Mouse (Mus musculus): ENCODE measurements around the gene Ntn1. TPM values are rescaled to one million over a fixed set of nuclear protein-coding genes. Genes with fewer than 3 reads are reported as not detected.

The Ntn1 gene
- polyA plus RNA-seq, 1 experiment from 2014 or later, result 1.7 TPM

DNA sequence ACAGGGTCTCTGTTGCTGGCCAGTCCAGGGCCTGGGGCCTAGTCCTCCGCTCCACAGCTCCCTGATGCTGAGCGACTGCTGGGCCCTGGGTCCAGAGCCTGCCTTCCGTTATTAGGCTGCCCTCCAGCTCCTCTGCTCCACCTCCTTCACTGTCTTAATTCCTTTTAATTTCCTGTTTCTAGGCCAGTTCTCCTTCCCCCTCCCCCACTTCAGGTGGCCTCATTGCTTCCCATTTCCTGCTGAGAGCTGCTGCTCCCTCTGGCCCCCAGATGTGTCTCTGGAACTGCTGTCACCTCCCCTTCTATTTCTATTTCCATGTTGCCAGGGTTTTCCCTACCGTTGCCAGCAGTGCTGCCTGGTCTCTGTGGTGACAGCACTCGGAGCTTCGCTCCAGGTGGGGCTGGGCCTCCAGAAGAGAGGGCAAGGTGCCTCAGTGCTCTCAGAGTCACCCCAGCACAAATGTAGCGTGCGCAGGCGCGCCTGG is 204.9 kb downstream of the Ntn1 start:
- Histone ChIP-seq H3K9ac (ENCODE audit: low read length) (no peak overlapping the region), H3K36me3 (ENCODE audit: control insufficient read depth, insufficient read depth, low read length) (no peaks in the 10 kb centered on the region), H3K4me3 (ENCODE audit: low read length) (no peak overlapping the region), H3K27ac (ENCODE audit: low read length) (no peak overlapping the region), H3K9me3 (ENCODE audit: control insufficient read depth, low read length) (no peaks in the 10 kb centered on the region), H3K4me2 (ENCODE audit: low read depth, low read length) (no peak overlapping the region), H3K4me1 (replicated peaks; ENCODE audit: control insufficient read depth, insufficient read depth, low read length) (peaks cover 41% of the 10 kb centered on the region), H3K27me3 (ENCODE audit: control insufficient read depth, insufficient read depth, low read depth, low read length) (no peaks in the 10 kb centered on the region)
- 69% methylated on average over 10 of the region's 10 CpGs for WGBS
- no peak for ATAC-seq (ENCODE audit: low read depth)

DNA sequence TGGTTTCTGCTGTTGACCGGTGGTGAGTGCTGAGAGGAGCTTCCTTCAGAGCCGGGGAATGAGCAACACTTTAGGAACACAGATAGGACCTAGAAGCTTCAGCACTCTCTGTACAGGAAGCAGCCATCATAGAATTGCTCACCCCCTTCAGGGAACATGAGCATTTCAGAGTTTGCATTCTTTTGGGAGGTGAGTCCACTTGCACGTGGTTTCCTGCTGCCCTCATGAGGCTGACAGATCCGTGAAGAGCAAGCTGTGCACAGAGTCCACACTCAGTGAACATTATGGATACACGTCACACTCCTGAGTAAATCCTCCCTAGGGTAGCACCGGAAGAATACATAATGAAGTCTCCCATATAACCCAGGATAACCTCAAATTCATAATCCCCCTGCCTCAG is 205.5 kb downstream of the Ntn1 start:
- Histone ChIP-seq H3K9me3 (ENCODE audit: control insufficient read depth, low read length) (no peaks in the 10 kb centered on the region), H3K4me3 (ENCODE audit: low read length) (no peak overlapping the region), H3K27ac (ENCODE audit: low read length) (no peak overlapping the region), H3K27me3 (ENCODE audit: control insufficient read depth, insufficient read depth, low read depth, low read length) (no peaks in the 10 kb centered on the region), H3K4me1 (replicated peaks; ENCODE audit: control insufficient read depth, insufficient read depth, low read length) (peaks cover 35% of the 10 kb centered on the region), H3K9ac (ENCODE audit: low read length) (no peak overlapping the region), H3K36me3 (ENCODE audit: control insufficient read depth, insufficient read depth, low read length) (no peaks in the 10 kb centered on the region), H3K4me2 (ENCODE audit: low read depth, low read length) (no peak overlapping the region)
- ATAC-seq (ENCODE audit: low read depth), result peak; percentile 34
- WGBS, result 43% methylated on average over 6 of the region's 6 CpGs

DNA sequence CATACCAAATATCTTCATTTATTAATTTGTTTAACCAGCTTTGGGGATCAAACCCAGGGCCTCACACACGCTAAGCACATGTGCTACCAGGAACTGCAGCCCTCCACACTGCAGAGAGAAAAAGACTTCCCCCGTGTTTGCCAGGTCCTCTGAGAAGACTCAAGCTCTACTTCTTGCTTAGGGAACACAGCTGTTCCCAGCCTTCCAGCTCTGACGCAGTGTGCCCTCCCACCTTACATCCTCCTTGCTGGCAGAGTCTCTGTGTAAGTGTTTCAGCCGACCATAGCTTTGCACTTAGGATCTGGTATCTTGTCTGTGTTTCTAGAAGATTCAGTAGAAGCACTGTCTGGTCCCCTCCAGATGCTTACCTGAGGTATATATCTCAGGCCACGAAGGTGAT is 209.8 kb downstream of the Ntn1 start:
- H3K27ac ChIP-seq (ENCODE audit: low read length), result no peak overlapping the region
- H3K9me3 ChIP-seq (ENCODE audit: control insufficient read depth, low read length), result no peaks in the 10 kb centered on the region
- no peak for ATAC-seq (ENCODE audit: low read depth)
- no peaks in the 10 kb centered on the region for H3K36me3 ChIP-seq (ENCODE audit: control insufficient read depth, insufficient read depth, low read length)
- no peak overlapping the region for H3K4me2 ChIP-seq (ENCODE audit: low read depth, low read length)
- H3K4me1 ChIP-seq (replicated peaks; ENCODE audit: control insufficient read depth, insufficient read depth, low read length), result peaks cover 26% of the 10 kb centered on the region
- no peak overlapping the region for H3K4me3 ChIP-seq (ENCODE audit: low read length)
- WGBS, result 76% methylated on average over 5 of the region's 5 CpGs
- no peaks in the 10 kb centered on the region for H3K27me3 ChIP-seq (ENCODE audit: control insufficient read depth, insufficient read depth, low read depth, low read length)
- no peak overlapping the region for H3K9ac ChIP-seq (ENCODE audit: low read length)

DNA sequence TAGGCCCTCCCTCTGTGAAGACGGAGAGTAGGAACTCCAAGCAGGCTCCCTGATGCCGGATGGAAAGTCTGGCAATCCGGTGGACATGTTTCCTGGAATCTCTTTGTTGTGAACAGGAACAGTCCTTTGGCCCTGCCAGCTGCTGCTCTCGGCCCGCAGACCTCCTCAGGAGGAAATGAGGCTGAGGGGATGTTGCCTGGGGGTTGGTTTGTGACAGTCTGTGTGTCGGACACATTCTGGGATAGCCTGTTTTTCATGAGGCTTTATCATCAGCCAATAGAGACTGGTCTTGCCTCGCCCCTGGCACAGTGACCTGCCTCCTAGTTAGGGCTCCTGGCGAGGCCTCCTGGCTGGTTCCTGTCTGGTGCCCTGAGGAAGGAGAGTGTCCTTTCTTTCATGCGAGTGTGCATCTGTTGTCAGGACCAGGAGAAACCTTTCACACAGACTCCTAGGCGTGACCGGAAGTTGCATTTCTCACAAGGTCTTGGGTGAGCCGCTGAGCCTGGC is 211.9 kb downstream of the Ntn1 start:
- peak; percentile 80 for ATAC-seq (ENCODE audit: low read depth)
- WGBS, result 61% methylated on average over 12 of the region's 12 CpGs
- H3K36me3 ChIP-seq (ENCODE audit: control insufficient read depth, insufficient read depth, low read length), result no peaks in the 10 kb centered on the region
- no peaks in the 10 kb centered on the region for H3K9me3 ChIP-seq (ENCODE audit: control insufficient read depth, low read length)
- no peak overlapping the region for H3K4me2 ChIP-seq (ENCODE audit: low read depth, low read length)
- H3K27me3 ChIP-seq (ENCODE audit: control insufficient read depth, insufficient read depth, low read depth, low read length), result no peaks in the 10 kb centered on the region
- no peak overlapping the region for H3K4me3 ChIP-seq (ENCODE audit: low read length)
- peak overlapping the region; percentile 83 for H3K27ac ChIP-seq (ENCODE audit: low read length)
- H3K4me1 ChIP-seq (replicated peaks; ENCODE audit: control insufficient read depth, insufficient read depth, low read length), result peaks cover 11% of the 10 kb centered on the region
- H3K9ac ChIP-seq (ENCODE audit: low read length), result no peak overlapping the region

DNA sequence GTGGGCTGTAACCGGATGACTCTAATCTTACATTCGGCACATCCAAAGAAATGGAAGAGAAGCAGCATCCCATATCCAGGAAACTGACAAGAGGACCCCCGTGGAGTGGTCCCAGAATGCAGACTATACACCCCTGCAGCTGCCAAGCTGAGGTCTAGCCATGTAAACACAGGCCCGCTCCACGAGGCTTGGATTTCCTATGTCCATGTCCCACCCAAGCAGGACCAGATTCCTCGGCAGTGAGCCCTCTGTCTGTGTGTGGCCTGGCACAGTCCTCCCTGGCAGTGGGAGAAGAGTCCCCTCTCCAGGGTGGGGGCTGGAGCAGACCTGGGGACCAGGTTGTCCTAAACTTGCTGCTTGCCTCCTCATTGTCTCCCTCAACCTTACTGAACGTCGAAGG is 213.4 kb downstream of the Ntn1 start:
- peaks cover 11% of the 10 kb centered on the region for H3K4me1 ChIP-seq (replicated peaks; ENCODE audit: control insufficient read depth, insufficient read depth, low read length)
- H3K27ac ChIP-seq (ENCODE audit: low read length), result no peak overlapping the region
- H3K9ac ChIP-seq (ENCODE audit: low read length), result no peak overlapping the region
- 55% methylated on average over 8 of the region's 8 CpGs for WGBS
- peak; percentile 42 for ATAC-seq (ENCODE audit: low read depth)
- H3K4me3 ChIP-seq (ENCODE audit: low read length), result no peak overlapping the region
- no peaks in the 10 kb centered on the region for H3K9me3 ChIP-seq (ENCODE audit: control insufficient read depth, low read length)
- no peaks in the 10 kb centered on the region for H3K27me3 ChIP-seq (ENCODE audit: control insufficient read depth, insufficient read depth, low read depth, low read length)
- H3K36me3 ChIP-seq (ENCODE audit: control insufficient read depth, insufficient read depth, low read length), result no peaks in the 10 kb centered on the region
- H3K4me2 ChIP-seq (ENCODE audit: low read depth, low read length), result no peak overlapping the region

DNA sequence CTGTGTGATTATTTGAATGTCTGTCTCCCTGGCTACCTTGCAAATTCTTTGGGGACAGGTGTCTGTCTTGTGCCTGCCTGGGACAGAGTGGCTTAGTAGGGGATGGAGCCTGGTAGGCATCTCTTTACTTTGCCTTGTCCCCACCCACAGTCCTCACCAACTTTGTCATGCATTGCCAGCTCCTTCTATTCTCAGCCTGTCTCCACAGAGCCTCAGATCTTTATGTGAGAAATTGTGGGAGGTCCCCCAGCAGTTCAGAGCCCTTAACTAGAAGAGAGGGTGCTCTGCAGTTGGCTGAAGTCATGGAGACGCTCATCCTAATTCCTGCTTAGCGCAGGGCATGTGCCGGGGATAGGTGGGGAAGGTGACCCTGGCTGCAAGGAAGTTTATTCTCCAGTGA is 215.0 kb downstream of the Ntn1 start:
- H3K27ac ChIP-seq (ENCODE audit: low read length), result no peak overlapping the region
- peaks cover 11% of the 10 kb centered on the region for H3K4me1 ChIP-seq (replicated peaks; ENCODE audit: control insufficient read depth, insufficient read depth, low read length)
- H3K36me3 ChIP-seq (ENCODE audit: control insufficient read depth, insufficient read depth, low read length), result no peaks in the 10 kb centered on the region
- WGBS, result 88% methylated on average over 3 of the region's 3 CpGs
- H3K4me2 ChIP-seq (ENCODE audit: low read depth, low read length), result no peak overlapping the region
- H3K4me3 ChIP-seq (ENCODE audit: low read length), result no peak overlapping the region
- H3K27me3 ChIP-seq (ENCODE audit: control insufficient read depth, insufficient read depth, low read depth, low read length), result no peaks in the 10 kb centered on the region
- no peak for ATAC-seq (ENCODE audit: low read depth)
- no peak overlapping the region for H3K9ac ChIP-seq (ENCODE audit: low read length)
- H3K9me3 ChIP-seq (ENCODE audit: control insufficient read depth, low read length), result no peaks in the 10 kb centered on the region

DNA sequence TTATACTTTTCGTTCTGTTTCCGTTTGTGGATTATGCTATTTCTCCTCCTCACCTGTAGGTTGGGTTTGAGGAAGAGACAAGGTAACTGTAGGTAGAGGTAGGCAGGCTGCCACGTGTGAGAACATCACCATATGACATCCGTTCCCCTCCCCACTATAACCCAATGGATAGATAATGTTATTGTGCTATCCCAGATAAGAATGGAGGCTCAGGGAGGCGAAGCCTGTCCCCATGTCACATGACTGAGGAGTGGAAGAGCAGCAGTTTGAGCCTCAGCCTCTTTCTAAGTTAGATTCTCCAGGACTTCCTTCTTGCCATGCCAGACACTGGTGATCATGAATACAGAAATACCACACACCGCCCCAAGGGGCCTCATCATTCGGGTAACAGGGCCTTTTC is 223.2 kb downstream of the Ntn1 start:
- Histone ChIP-seq H3K4me1 (replicated peaks; ENCODE audit: control insufficient read depth, insufficient read depth, low read length) (peaks cover 5% of the 10 kb centered on the region), H3K4me3 (ENCODE audit: low read length) (no peak overlapping the region), H3K9me3 (ENCODE audit: control insufficient read depth, low read length) (no peaks in the 10 kb centered on the region), H3K27ac (ENCODE audit: low read length) (no peak overlapping the region), H3K9ac (ENCODE audit: low read length) (no peak overlapping the region), H3K27me3 (ENCODE audit: control insufficient read depth, insufficient read depth, low read depth, low read length) (no peaks in the 10 kb centered on the region), H3K36me3 (ENCODE audit: control insufficient read depth, insufficient read depth, low read length) (no peaks in the 10 kb centered on the region), H3K4me2 (ENCODE audit: low read depth, low read length) (no peak overlapping the region)
- 86% methylated on average over 7 of the region's 7 CpGs for whole genome bisulfite sequencing
- ATAC-seq (ENCODE audit: low read depth), result no peak

DNA sequence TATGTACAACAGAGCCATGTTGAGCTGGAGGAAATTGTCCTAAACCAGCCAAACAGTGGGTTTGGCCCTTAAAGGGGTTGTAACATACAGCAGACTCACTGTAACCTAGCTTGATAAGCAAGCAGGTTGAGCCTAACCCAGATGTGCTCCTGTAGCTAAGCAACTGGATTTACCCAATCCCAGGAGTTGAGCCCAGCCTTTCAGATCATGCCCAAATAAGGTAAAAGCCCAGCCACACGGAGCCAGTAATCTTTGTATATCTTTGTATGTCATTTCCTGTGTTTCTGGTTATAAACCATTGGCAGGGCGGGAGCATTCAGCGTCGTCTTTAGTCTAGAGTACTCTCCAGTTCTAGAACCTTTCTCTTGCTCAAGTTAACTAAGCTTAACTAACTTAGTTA is 224.1 kb downstream of the Ntn1 start:
- H3K4me1 ChIP-seq (replicated peaks; ENCODE audit: control insufficient read depth, insufficient read depth, low read length), result peaks cover 12% of the 10 kb centered on the region
- no peak for ATAC-seq (ENCODE audit: low read depth)
- H3K4me2 ChIP-seq (ENCODE audit: low read depth, low read length), result no peak overlapping the region
- no peaks in the 10 kb centered on the region for H3K36me3 ChIP-seq (ENCODE audit: control insufficient read depth, insufficient read depth, low read length)
- H3K9ac ChIP-seq (ENCODE audit: low read length), result no peak overlapping the region
- no peak overlapping the region for H3K27ac ChIP-seq (ENCODE audit: low read length)
- no peaks in the 10 kb centered on the region for H3K27me3 ChIP-seq (ENCODE audit: control insufficient read depth, insufficient read depth, low read depth, low read length)
- H3K9me3 ChIP-seq (ENCODE audit: control insufficient read depth, low read length), result no peaks in the 10 kb centered on the region
- no peak overlapping the region for H3K4me3 ChIP-seq (ENCODE audit: low read length)
- 41% methylated on average over 4 of the region's 4 CpGs for WGBS

DNA sequence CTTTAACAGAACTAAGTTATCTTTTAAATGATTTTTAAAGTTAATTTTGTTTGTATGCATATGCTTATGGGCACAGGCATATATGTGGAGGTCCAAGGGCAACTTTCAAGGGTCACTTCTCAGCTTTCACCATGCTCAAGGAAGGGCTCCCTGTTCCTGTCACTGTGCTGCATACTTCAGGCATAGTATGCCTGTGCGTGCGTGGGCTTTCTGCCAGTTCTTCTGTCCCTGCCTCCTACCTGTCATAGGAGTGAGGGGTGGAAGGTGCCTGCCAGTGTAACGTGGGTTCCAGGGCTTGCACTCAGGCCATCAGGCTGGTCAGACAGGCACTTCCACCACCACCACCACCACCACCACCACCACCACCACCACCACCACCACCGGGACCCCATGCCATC is 228.0 kb downstream of the Ntn1 start:
- 33% methylated on average over 4 of the region's 4 CpGs for WGBS
- Histone ChIP-seq H3K4me3 (ENCODE audit: low read length) (no peak overlapping the region), H3K36me3 (ENCODE audit: control insufficient read depth, insufficient read depth, low read length) (no peaks in the 10 kb centered on the region), H3K4me2 (ENCODE audit: low read depth, low read length) (no peak overlapping the region), H3K4me1 (replicated peaks; ENCODE audit: control insufficient read depth, insufficient read depth, low read length) (peaks cover 22% of the 10 kb centered on the region), H3K9ac (ENCODE audit: low read length) (no peak overlapping the region), H3K9me3 (ENCODE audit: control insufficient read depth, low read length) (no peaks in the 10 kb centered on the region), H3K27me3 (ENCODE audit: control insufficient read depth, insufficient read depth, low read depth, low read length) (no peaks in the 10 kb centered on the region), H3K27ac (ENCODE audit: low read length) (peak overlapping the region; percentile 76)
- peak; percentile 81 for ATAC-seq (ENCODE audit: low read depth)
